Comparison of ENCODE assay signal across 10 mouse cellular contexts in the genomic region with DNA sequence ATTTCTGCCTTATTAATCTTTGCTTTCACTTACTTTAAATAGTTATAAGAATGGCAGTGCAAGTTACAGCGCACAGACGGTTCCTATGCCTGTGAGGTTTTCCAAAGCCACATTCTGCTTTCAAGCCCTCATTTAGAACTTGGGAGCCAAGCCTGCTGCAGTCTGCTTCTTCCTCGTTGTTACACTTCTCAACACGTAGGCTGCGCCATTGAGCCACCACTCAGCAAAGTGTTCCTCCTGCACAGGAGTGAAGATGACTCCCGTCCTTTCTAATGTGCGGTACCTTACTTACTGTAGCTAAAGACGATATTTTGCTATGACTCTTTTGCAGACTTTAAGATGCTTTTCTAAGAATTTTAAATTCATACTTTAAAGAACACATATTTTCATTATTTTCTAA.
A peak's percentile ranks its signal among the peaks of the same experiment; 100 is the strongest.
DNase-seq lines count a peak whose midpoint lies in the region; ATAC-seq and TF ChIP-seq lines count a peak whose summit lies in the region.
"Had no signal": no experiment of that assay in that cellular context is flagged by ENCODE, and none has a peak within 500 bp of the region (broad histone marks: within the 10 kb centered on the region; RNA-seq: fewer than 3 reads in every experiment).

No protein-coding gene starts in this region.

- intact Hi-C loops in heart, adult 2 months (cut with DNase I): loop anchor here (2.0 to 10.0 kb wide), 2 partner anchors 491 to 721 kb away; no protein-coding TSS in a partner anchor

- H3K27me3 ChIP-seq in heart, adult 2 months (ENCODE audit: control insufficient read depth, insufficient read depth, low read length): no peaks in the 10 kb centered on the region
- H3K27me3 ChIP-seq in forebrain, embryonic 10.5 days (ENCODE audit: poor library complexity, severe bottlenecking): peaks cover 8% of the 10 kb centered on the region
- H3K27me3 ChIP-seq in intestine, postnatal 0 days (replicated peaks; ENCODE audit: control insufficient read depth, insufficient read depth, low read length): no peaks in the 10 kb centered on the region
- H3K27me3 ChIP-seq in stomach, postnatal 0 days (ENCODE audit: control insufficient read depth, insufficient read depth, low read length): no peaks in the 10 kb centered on the region
- H3K27me3 ChIP-seq: embryonic facial prominence, embryonic 13.5 days; midbrain, embryonic 12.5 days had no signal

- TF ChIP-seq CTCF in heart, adult 2 months (IDR thresholded peaks at IDR 0.05): peak; percentile 79
- TF ChIP-seq CTCF in intestine, postnatal 0 days (IDR thresholded peaks at IDR 0.05; ENCODE audit: low read depth): peak; percentile 91
- TF ChIP-seq CTCF in stomach, postnatal 0 days (IDR thresholded peaks at IDR 0.05; ENCODE audit: low read depth): peak; percentile 90

- 44% methylated on average over 8 of the region's 8 CpGs for WGBS in heart, adult 2 months
- 40% methylated on average over 8 of the region's 8 CpGs for WGBS in forebrain, embryonic 10.5 days
- 51% methylated on average over 8 of the region's 8 CpGs for WGBS in intestine, postnatal 0 days
- 42% methylated on average over 8 of the region's 8 CpGs for WGBS in stomach, postnatal 0 days

- ATAC-seq in intestine, postnatal 0 days: no peak
- ATAC-seq in megakaryocyte, adult 5-6 weeks (ENCODE audit: poor library complexity, severe bottlenecking): 0 out of 2 replicates have a peak, but pooled peaks have one; percentile 27
- ATAC-seq in stomach, postnatal 0 days (ENCODE audit: low FRiP score, low TSS enrichment): no peak

- H3K36me3 ChIP-seq in heart, adult 2 months (ENCODE audit: control insufficient read depth, insufficient read depth, low read length): no peaks in the 10 kb centered on the region
- H3K36me3 ChIP-seq in forebrain, embryonic 10.5 days (replicated peaks): peaks cover 6% of the 10 kb centered on the region; the same call in 1 of the 2 replicates
- H3K36me3 ChIP-seq in intestine, postnatal 0 days (ENCODE audit: control insufficient read depth, insufficient read depth): peaks cover 2% of the 10 kb centered on the region; the same call in 1 of the 2 replicates
- no peaks in the 10 kb centered on the region for H3K36me3 ChIP-seq in stomach, postnatal 0 days (ENCODE audit: control insufficient read depth, insufficient read depth, low read length)
- H3K36me3 ChIP-seq: embryonic facial prominence, embryonic 13.5 days had no signal

- H3K9ac ChIP-seq in heart, adult 2 months (ENCODE audit: low read depth, low read length): no peak overlapping the region
- no peak overlapping the region for H3K9ac ChIP-seq in intestine, postnatal 0 days (ENCODE audit: low read depth, low read length)
- H3K9ac ChIP-seq in stomach, postnatal 0 days (ENCODE audit: low read length): no peak overlapping the region
- H3K9ac ChIP-seq: embryonic facial prominence, embryonic 13.5 days; midbrain, embryonic 12.5 days had no signal

- DNase-seq in heart, adult 2 months: peak; percentile 28 to 38
- no peak for DNase-seq in heart, adult 11 months
- DNase-seq in 416B (ENCODE audit: low read depth) (peak; percentile 68), adipocyte (ENCODE audit: low spot score) (peak; percentile 77)
- peak; percentile 59 for DNase-seq in forebrain, embryonic 10.5 days (ENCODE audit: extremely low spot score, low spot score)
- peak; percentile 67 for DNase-seq in stomach, postnatal 0 days (ENCODE audit: low spot score)

- H3K4me3 ChIP-seq in heart, adult 2 months: no peak overlapping the region
- no peak overlapping the region for H3K4me3 ChIP-seq in forebrain, embryonic 10.5 days
- no peak overlapping the region for H3K4me3 ChIP-seq in intestine, postnatal 0 days (ENCODE audit: low read depth, low read length)
- H3K4me3 ChIP-seq in stomach, postnatal 0 days (ENCODE audit: low read depth, low read length): no peak overlapping the region
- H3K4me3 ChIP-seq: embryonic facial prominence, embryonic 13.5 days; midbrain, embryonic 12.5 days had no signal

- TF ChIP-seq POLR2A in heart, adult 2 months (IDR thresholded peaks at IDR 0.05; ENCODE audit: insufficient read depth, low read depth, low read length): no peak

- H3K27ac ChIP-seq in heart, adult 2 months: no peak overlapping the region
- H3K27ac ChIP-seq in forebrain, embryonic 10.5 days: no peak overlapping the region
- H3K27ac ChIP-seq in intestine, postnatal 0 days (ENCODE audit: low read depth, low read length): no peak overlapping the region
- H3K27ac ChIP-seq in stomach, postnatal 0 days (replicated peaks): no peak overlapping the region
- H3K27ac ChIP-seq: embryonic facial prominence, embryonic 13.5 days had no signal

- H3K4me1 ChIP-seq in heart, adult 2 months (ENCODE audit: control insufficient read depth, insufficient read depth, low read length): no peaks in the 10 kb centered on the region
- H3K4me1 ChIP-seq in forebrain, embryonic 10.5 days: peaks cover 48% of the 10 kb centered on the region
- H3K4me1 ChIP-seq in intestine, postnatal 0 days (replicated peaks; ENCODE audit: control insufficient read depth, insufficient read depth, low read length): no peaks in the 10 kb centered on the region
- H3K4me1 ChIP-seq in stomach, postnatal 0 days (replicated peaks; ENCODE audit: control insufficient read depth, insufficient read depth): no peaks in the 10 kb centered on the region; the same call in 1 of the 2 replicates

- 0 out of 2 replicates have a peak, but pooled peaks cover 5% of the 10 kb centered on the region for H3K9me3 ChIP-seq in forebrain, embryonic 10.5 days
- H3K9me3 ChIP-seq in intestine, postnatal 0 days (ENCODE audit: control insufficient read depth): no peaks in the 10 kb centered on the region
- H3K9me3 ChIP-seq in stomach, postnatal 0 days (ENCODE audit: control insufficient read depth, low read length): no peaks in the 10 kb centered on the region
- H3K9me3 ChIP-seq: embryonic facial prominence, embryonic 13.5 days; midbrain, embryonic 12.5 days had no signal

- no peaks in the 10 kb centered on the region for H3K79me2 ChIP-seq in heart, adult 2 months (replicated peaks; ENCODE audit: control insufficient read depth, insufficient read depth, low read length)

- H3K4me2 ChIP-seq in intestine, postnatal 0 days (replicated peaks; ENCODE audit: low read depth): no peak overlapping the region
- no peak overlapping the region for H3K4me2 ChIP-seq in stomach, postnatal 0 days (replicated peaks; ENCODE audit: low read depth)
- H3K4me2 ChIP-seq: embryonic facial prominence, embryonic 13.5 days; midbrain, embryonic 12.5 days had no signal

- TF ChIP-seq EP300 in heart, adult 2 months (IDR thresholded peaks at IDR 0.05; ENCODE audit: insufficient read depth, low read depth, low read length): 0 out of 2 replicates have a peak, but pooled peaks have one; percentile 38
- TF ChIP-seq EP300 in stomach, postnatal 0 days (optimal IDR thresholded peaks at IDR 0.05): no peak
